Mouse (Mus musculus) G1E (cell line): ENCODE data around the gene Tll1. TPM values are rescaled to one million over a fixed set of nuclear protein-coding genes. Genes with fewer than 3 reads are reported as not detected.

ENCODE experiments used
- ATAC-seq: 2 replicates; pipeline ENCODE4 v1.8.0; 2016; ENCODE audit warnings: mild to moderate bottlenecking; ENCODE audit not compliant: insufficient number of reproducible peaks, poor library complexity, low FRiP score, severe bottlenecking; ENCODE audit errors: extremely low read depth
- DNase-seq: peaks from one replicate; pipeline ENCODE4 v3.0.0; 2012; ENCODE audit warnings: low spot score
- H3K27me3 ChIP-seq: 2 replicates; pipeline ENCODE4 v1.6.1; 2012; ENCODE audit warnings: mild to moderate bottlenecking, low read length, inconsistent platforms; ENCODE audit not compliant: insufficient read depth
- H3K36me3 ChIP-seq: replicated peaks from 2 replicates; pipeline ENCODE3; 2012; ENCODE audit warnings: mild to moderate bottlenecking, inconsistent platforms
- H3K4me1 ChIP-seq: 2 replicates; pipeline ENCODE4 v1.6.1; 2012; ENCODE audit warnings: low read depth, low read length, inconsistent platforms, mixed read lengths; ENCODE audit not compliant: insufficient read depth
- H3K4me3 ChIP-seq: 2 replicates; pipeline ENCODE4 v1.5.1; 2012; ENCODE audit warnings: low read depth, mild to moderate bottlenecking, inconsistent platforms, low read length, moderate library complexity, mixed read lengths
- H3K9me3 ChIP-seq: replicated peaks from 2 replicates; pipeline ENCODE4 v1.6.1; 2012; ENCODE audit warnings: inconsistent platforms
- CTCF ChIP-seq: IDR thresholded peaks from 2 replicates; pipeline ENCODE4 v1.5.1; 2012; ENCODE audit warnings: low read depth, low read length, inconsistent platforms, mixed read lengths
- GATA1 ChIP-seq: IDR thresholded peaks from 2 replicates; pipeline ENCODE4 v1.6.1; 2012; ENCODE audit warnings: borderline replicate concordance, low read length, inconsistent platforms, mixed read lengths
- GATA2 ChIP-seq: IDR thresholded peaks from 2 replicates; pipeline ENCODE4 v1.6.1; 2012; ENCODE audit warnings: low read depth, low read length, inconsistent platforms, borderline replicate concordance
- POLR2AphosphoS5 ChIP-seq: IDR thresholded peaks from 2 replicates; pipeline ENCODE4 v1.6.1; 2012; ENCODE audit warnings: low read depth, low read length, inconsistent platforms; ENCODE audit not compliant: insufficient replicate concordance
- TAL1 ChIP-seq: conservative IDR thresholded peaks from 2 replicates; pipeline ENCODE4 v1.6.1; 2012; ENCODE audit warnings: low read depth, low read length, inconsistent platforms, mixed read lengths
- polyA plus RNA-seq: library from polyadenylated mRNA; stranded (reverse); fragments of >175 nt; gene quantifications from 2 replicates; pipeline ENCODE4 v1.2.3, GENCODE M21; 2012
- total RNA-seq, 2 experiments: library from RNA; stranded (forward) in 1 of 2; stranded (reverse) in 1 of 2; fragments of 200-1000 nt in 1 of 2; fragments of >200 nt in 1 of 2; fragmentation: Nextera tagmentation in 1 of 2; gene quantifications; 2 replicates each; pipeline ENCODE4 v1.2.3; 2014 to 2017

Tll1 gene
- not detected in 2 replicates for total RNA-seq (2014; fragmentation: Nextera tagmentation)
- 0.11 and 0.23 TPM in 2 replicates for total RNA-seq (2017)
- polyA plus RNA-seq: not detected in 2 replicates

- DNase-seq (no peak), ATAC-seq (no peak)
- no peak within 1 kb of the TSS for H3K4me3 ChIP-seq
- H3K36me3 ChIP-seq: no peaks in the 10 kb centered on the region
- H3K4me1 ChIP-seq: no peaks in the 10 kb centered on the region
- H3K9me3 ChIP-seq: peaks cover 13% of the 10 kb centered on the region
- no peak for TF ChIP-seq GATA2
- H3K27me3 ChIP-seq: peaks cover 13% of the 10 kb centered on the region; the same call in 1 of the 2 replicates
These were observed at the start of gene Tll1 for GRCm38 (mm10) chr8:64206024-64206385. Tll1 (minus strand) TSS chr8:64206271.

- H3K27me3 ChIP-seq: no peaks in the 10 kb centered on the region
- no peak for TF ChIP-seq POLR2AphosphoS5
- no peak for TF ChIP-seq GATA1
- TF ChIP-seq GATA2: no peak
- TF ChIP-seq TAL1: no peak
- TF ChIP-seq CTCF: no peak
- no peaks in the 10 kb centered on the region for H3K9me3 ChIP-seq
- H3K4me3 ChIP-seq: no peak overlapping the region
- H3K4me1 ChIP-seq: no peaks in the 10 kb centered on the region
- DNase-seq (no peak), ATAC-seq (no peak)
- no peaks in the 10 kb centered on the region for H3K36me3 ChIP-seq
These were observed 32.6 kb upstream of the Tll1 start for GRCm38 (mm10) chr8:64238645-64239044.

GRCm38 (mm10) chr8:64221600-64221999 lies 15.5 kb upstream of the Tll1 start:
- Histone ChIP-seq H3K4me1 (no peaks in the 10 kb centered on the region), H3K27me3 (no peaks in the 10 kb centered on the region), H3K9me3 (no peaks in the 10 kb centered on the region), H3K4me3 (no peak overlapping the region), H3K36me3 (no peaks in the 10 kb centered on the region)
- no peak for TF ChIP-seq GATA2
- TF ChIP-seq CTCF: no peak
- TF ChIP-seq TAL1: no peak
- no peak for TF ChIP-seq GATA1
- no peak for TF ChIP-seq POLR2AphosphoS5
- no peak for DNase-seq
- no peak for ATAC-seq

- Histone ChIP-seq H3K9me3 (no peaks in the 10 kb centered on the region), H3K4me1 (no peaks in the 10 kb centered on the region), H3K36me3 (no peaks in the 10 kb centered on the region), H3K4me3 (no peak overlapping the region), H3K27me3 (no peaks in the 10 kb centered on the region)
- DNase-seq: no peak
- ATAC-seq: no peak
- no peak for TF ChIP-seq POLR2AphosphoS5
- no peak for TF ChIP-seq TAL1
- TF ChIP-seq GATA1: no peak
- TF ChIP-seq GATA2: no peak
- TF ChIP-seq CTCF: no peak
These were observed 11.6 kb upstream of the Tll1 start for GRCm38 (mm10) chr8:64217644-64218043.

- TF ChIP-seq GATA1: no peak
- TF ChIP-seq CTCF: no peak
- TF ChIP-seq TAL1: no peak
- no peak for TF ChIP-seq POLR2AphosphoS5
- TF ChIP-seq GATA2: no peak
- no peak for DNase-seq
- Histone ChIP-seq H3K9me3 (no peaks in the 10 kb centered on the region), H3K4me3 (no peak overlapping the region), H3K36me3 (no peaks in the 10 kb centered on the region), H3K27me3 (no peaks in the 10 kb centered on the region), H3K4me1 (no peaks in the 10 kb centered on the region)
- ATAC-seq: no peak
These were observed 10.2 kb upstream of the Tll1 start for GRCm38 (mm10) chr8:64216252-64216651.

GRCm38 (mm10) chr8:64215374-64215773 lies 9.3 kb upstream of the Tll1 start:
- Histone ChIP-seq H3K9me3 (no peaks in the 10 kb centered on the region), H3K36me3 (no peaks in the 10 kb centered on the region), H3K4me3 (no peak overlapping the region), H3K4me1 (no peaks in the 10 kb centered on the region), H3K27me3 (no peaks in the 10 kb centered on the region)
- TF ChIP-seq CTCF (no peak), GATA2 (no peak), GATA1 (no peak), TAL1 (no peak), POLR2AphosphoS5 (no peak)
- DNase-seq (no peak), ATAC-seq (no peak)

- Histone ChIP-seq H3K9me3 (no peaks in the 10 kb centered on the region), H3K27me3 (no peaks in the 10 kb centered on the region), H3K36me3 (no peaks in the 10 kb centered on the region), H3K4me3 (no peak overlapping the region), H3K4me1 (no peaks in the 10 kb centered on the region)
- ATAC-seq (no peak), DNase-seq (no peak)
- TF ChIP-seq GATA2 (no peak), CTCF (no peak), GATA1 (no peak), TAL1 (no peak)
These were observed 8.8 kb upstream of the Tll1 start for GRCm38 (mm10) chr8:64214906-64215305.
